Mouse (Mus musculus) CH12.LX (cell line): Measurements from ENCODE around the gene Bmp7.

Experiments used
- CHD2 ChIP-seq: IDR thresholded peaks from 2 replicates; pipeline ENCODE4 v1.6.1; 2011; ENCODE audit warnings: low read length, improper control_type of control experiment
- CTCF ChIP-seq, 2 experiments: IDR thresholded peaks in 1 of 2; conservative IDR thresholded peaks in 1 of 2; 2 replicates each; pipeline ENCODE4 v1.5.1; 2011 to 2012; ENCODE audit warnings: low read depth in 2 of 2, low read length in 2 of 2, improper control_type of control experiment in 1 of 2, inconsistent platforms in 1 of 2, mild to moderate bottlenecking in 1 of 2, moderate library complexity in 1 of 2
- EP300 ChIP-seq: IDR thresholded peaks from 2 replicates; pipeline ENCODE4 v1.6.1; 2011; ENCODE audit warnings: low read length, improper control_type of control experiment
- HCFC1 ChIP-seq: IDR thresholded peaks from 2 replicates; pipeline ENCODE4 v1.6.1; 2012; ENCODE audit warnings: low read depth, mild to moderate bottlenecking, inconsistent platforms, low read length, improper control_type of control experiment
- JUND ChIP-seq: conservative IDR thresholded peaks from 2 replicates; pipeline ENCODE4 v1.6.1; 2011; ENCODE audit warnings: low read depth, low read length, improper control_type of control experiment
- KAT2A ChIP-seq: IDR thresholded peaks from 2 replicates; pipeline ENCODE4 v1.6.1; 2012; ENCODE audit warnings: low read length, improper control_type of control experiment, inconsistent platforms; ENCODE audit not compliant: insufficient replicate concordance
- MAFK ChIP-seq: IDR thresholded peaks from 2 replicates; pipeline ENCODE4 v1.6.1; 2011; ENCODE audit warnings: low read length, improper control_type of control experiment; ENCODE audit not compliant: insufficient replicate concordance
- MEF2A ChIP-seq: IDR thresholded peaks from 2 replicates; pipeline ENCODE4 v1.6.1; 2014; ENCODE audit warnings: low read depth, mild to moderate bottlenecking, inconsistent platforms, low read length, improper control_type of control experiment, borderline replicate concordance
- SIN3A ChIP-seq: IDR thresholded peaks from 2 replicates; pipeline ENCODE4 v1.6.1; 2012; ENCODE audit warnings: low read length, improper control_type of control experiment, inconsistent platforms
- SMC3 ChIP-seq: IDR thresholded peaks from 2 replicates; pipeline ENCODE4 v1.6.1; 2011; ENCODE audit warnings: low read depth, low read length, improper control_type of control experiment
- TBP ChIP-seq: conservative IDR thresholded peaks from 2 replicates; pipeline ENCODE4 v1.6.1; 2011; ENCODE audit warnings: low read depth, low read length, improper control_type of control experiment
- ZMIZ1 ChIP-seq: IDR thresholded peaks from 2 replicates; pipeline ENCODE4 v1.6.1; 2012; ENCODE audit warnings: low read depth, mild to moderate bottlenecking, inconsistent platforms, low read length, improper control_type of control experiment

- no peak for TF ChIP-seq SIN3A
- no peak for TF ChIP-seq MEF2A
- TF ChIP-seq ZMIZ1, result no peak
- no peak for TF ChIP-seq CTCF (conservative IDR thresholded peaks at IDR 0.05 in 1 of 2, IDR thresholded peaks at IDR 0.05 in 1 of 2; ENCODE audit: low read depth in 2 of 2, low read length in 2 of 2)
- no peak for TF ChIP-seq MAFK
- no peak for TF ChIP-seq HCFC1
- TF ChIP-seq CHD2, result no peak
- no peak for TF ChIP-seq KAT2A
- TF ChIP-seq JUND, result no peak
- no peak for TF ChIP-seq TBP
- no peak for TF ChIP-seq SMC3
- no peak for TF ChIP-seq EP300
These were observed 103.6 kb downstream of the Bmp7 start for GRCm38 (mm10) chr2:172836516-172836915.
